9 mouse cellular contexts compared by ENCODE assay signal in the genomic region with DNA sequence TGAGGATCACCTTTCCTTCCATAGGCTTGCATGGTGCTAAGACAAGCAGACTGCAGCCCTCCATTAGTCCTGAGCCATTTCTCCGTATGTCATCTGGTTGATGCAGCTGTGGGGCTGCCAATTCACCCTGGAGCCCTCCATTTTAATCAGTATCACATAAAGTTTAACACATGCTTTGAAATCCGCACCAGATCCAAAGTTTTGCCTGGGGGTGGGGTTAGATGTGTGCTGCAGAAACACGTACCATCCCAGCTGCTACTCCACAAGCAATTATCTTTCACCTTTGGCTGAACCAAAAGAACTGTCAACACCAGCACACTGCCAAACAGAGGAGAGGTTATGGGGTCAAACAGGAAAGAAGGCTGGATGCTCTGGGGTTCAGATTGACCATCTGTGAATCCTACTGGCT.
DNase-seq lines count a peak whose midpoint lies in the region; ATAC-seq and TF ChIP-seq lines count a peak whose summit lies in the region.
"Had no signal": no experiment of that assay in that cellular context is flagged by ENCODE, and none has a peak within 500 bp of the region (broad histone marks: within the 10 kb centered on the region; RNA-seq: fewer than 3 reads in every experiment).

No protein-coding gene starts in this region.

- H3K36me3 ChIP-seq in forebrain, embryonic 14.5 days (ENCODE audit: control insufficient read depth, insufficient read depth, low read length): no peaks in the 10 kb centered on the region
- no peaks in the 10 kb centered on the region for H3K36me3 ChIP-seq in forebrain, embryonic 16.5 days (ENCODE audit: control insufficient read depth, insufficient read depth)
- no peaks in the 10 kb centered on the region for H3K36me3 ChIP-seq in liver, embryonic 15.5 days (replicated peaks)
- H3K36me3 ChIP-seq in hindbrain, postnatal 0 days (ENCODE audit: insufficient read depth, low read length): no peaks in the 10 kb centered on the region

- DNase-seq in forebrain, embryonic 14.5 days (ENCODE audit: low spot score): peak; percentile 9
- DNase-seq in Muller cell, postnatal 12 days (ENCODE audit: inconsistent ontology term): peak; percentile 15
- DNase-seq in heart, adult 8-10 months (ENCODE audit: low spot score): peak; percentile 49
- no peak for DNase-seq in right cerebral cortex, postnatal 14 days
- no peak for DNase-seq in hindbrain, postnatal 0 days (ENCODE audit: low spot score)
- DNase-seq: forebrain, postnatal 0 days had no signal

- no peak for ATAC-seq in forebrain, embryonic 14.5 days
- ATAC-seq in forebrain, embryonic 16.5 days: no peak
- peak; percentile 28 for ATAC-seq in liver, embryonic 15.5 days (ENCODE audit: insufficient read depth)
- ATAC-seq in hindbrain, postnatal 0 days: no peak
- ATAC-seq in inflammation-experienced regulatory T-cells, adult 6 months: no peak
- ATAC-seq: forebrain, postnatal 0 days had no signal

- H3K9ac ChIP-seq in forebrain, embryonic 14.5 days (ENCODE audit: low read length): no peak overlapping the region
- H3K9ac ChIP-seq in forebrain, embryonic 16.5 days (replicated peaks; ENCODE audit: low read depth, low read length): no peak overlapping the region
- H3K9ac ChIP-seq in liver, embryonic 15.5 days: no peak overlapping the region
- H3K9ac ChIP-seq in hindbrain, postnatal 0 days (replicated peaks; ENCODE audit: low read length): no peak overlapping the region
- H3K9ac ChIP-seq: forebrain, postnatal 0 days had no signal

- H3K9me3 ChIP-seq in forebrain, embryonic 14.5 days (replicated peaks; ENCODE audit: control insufficient read depth, low read length): no peaks in the 10 kb centered on the region
- H3K9me3 ChIP-seq in forebrain, embryonic 16.5 days (ENCODE audit: control insufficient read depth, low read length): no peaks in the 10 kb centered on the region
- H3K9me3 ChIP-seq in liver, embryonic 15.5 days (replicated peaks): no peaks in the 10 kb centered on the region
- H3K9me3 ChIP-seq in hindbrain, postnatal 0 days (ENCODE audit: low read length): no peaks in the 10 kb centered on the region

- no peak overlapping the region for H3K27ac ChIP-seq in forebrain, embryonic 14.5 days (ENCODE audit: low read depth, low read length)
- no peak overlapping the region for H3K27ac ChIP-seq in forebrain, embryonic 16.5 days (ENCODE audit: low read length)
- H3K27ac ChIP-seq in liver, embryonic 15.5 days (replicated peaks): no peak overlapping the region
- no peak overlapping the region for H3K27ac ChIP-seq in hindbrain, postnatal 0 days

- no peaks in the 10 kb centered on the region for H3K27me3 ChIP-seq in forebrain, embryonic 14.5 days (replicated peaks; ENCODE audit: control insufficient read depth, insufficient read depth, low read length)
- no peaks in the 10 kb centered on the region for H3K27me3 ChIP-seq in forebrain, embryonic 16.5 days (replicated peaks; ENCODE audit: control insufficient read depth, insufficient read depth, low read length)
- H3K27me3 ChIP-seq in liver, embryonic 15.5 days: no peaks in the 10 kb centered on the region
- no peaks in the 10 kb centered on the region for H3K27me3 ChIP-seq in hindbrain, postnatal 0 days (ENCODE audit: insufficient read depth, low read length)

- TF ChIP-seq CTCF in hindbrain, postnatal 0 days (IDR thresholded peaks at IDR 0.05; ENCODE audit: low read depth): no peak

- no peak overlapping the region for H3K4me3 ChIP-seq in forebrain, embryonic 14.5 days (ENCODE audit: low read depth, low read length)
- H3K4me3 ChIP-seq in forebrain, embryonic 16.5 days (replicated peaks; ENCODE audit: low read length): no peak overlapping the region
- H3K4me3 ChIP-seq in liver, embryonic 15.5 days (replicated peaks): no peak overlapping the region
- H3K4me3 ChIP-seq in hindbrain, postnatal 0 days (ENCODE audit: low read length): no peak overlapping the region

- no peaks in the 10 kb centered on the region for H3K4me1 ChIP-seq in forebrain, embryonic 14.5 days (ENCODE audit: control insufficient read depth, insufficient read depth, low read length)
- no peaks in the 10 kb centered on the region for H3K4me1 ChIP-seq in forebrain, embryonic 16.5 days (replicated peaks; ENCODE audit: control insufficient read depth, insufficient read depth, low read length)
- no peaks in the 10 kb centered on the region; the same call in 1 of the 2 replicates for H3K4me1 ChIP-seq in liver, embryonic 15.5 days (replicated peaks)
- H3K4me1 ChIP-seq in hindbrain, postnatal 0 days (ENCODE audit: insufficient read depth, low read length): no peaks in the 10 kb centered on the region

- 52% methylated on average over 3 of the region's 3 CpGs for WGBS in forebrain, embryonic 14.5 days
- 53% methylated on average over 3 of the region's 3 CpGs for WGBS in forebrain, embryonic 16.5 days
- WGBS in liver, embryonic 15.5 days (ENCODE audit: insufficient replicate concordance): 51% methylated on average over 3 of the region's 3 CpGs
- 41% methylated on average over 3 of the region's 3 CpGs for WGBS in hindbrain, postnatal 0 days

- H3K4me2 ChIP-seq in forebrain, embryonic 14.5 days (ENCODE audit: low read length): no peak overlapping the region
- no peak overlapping the region for H3K4me2 ChIP-seq in forebrain, embryonic 16.5 days (ENCODE audit: low read length)
- no peak overlapping the region for H3K4me2 ChIP-seq in liver, embryonic 15.5 days
- no peak overlapping the region for H3K4me2 ChIP-seq in hindbrain, postnatal 0 days (ENCODE audit: low read depth, low read length)

Comparison
In these comparisons a context has a peak if more than half of its experiments do, and no peak if none do; other contexts are left out.
1. DNase-seq: peak in forebrain, embryonic 14.5 days (single experiment), Muller cell, postnatal 12 days (single experiment) and heart, adult 8-10 months (single experiment); none in right cerebral cortex, postnatal 14 days (single experiment) and hindbrain, postnatal 0 days (single experiment).